ENCODE assay signal across 8 mouse cellular contexts in the genomic region with DNA sequence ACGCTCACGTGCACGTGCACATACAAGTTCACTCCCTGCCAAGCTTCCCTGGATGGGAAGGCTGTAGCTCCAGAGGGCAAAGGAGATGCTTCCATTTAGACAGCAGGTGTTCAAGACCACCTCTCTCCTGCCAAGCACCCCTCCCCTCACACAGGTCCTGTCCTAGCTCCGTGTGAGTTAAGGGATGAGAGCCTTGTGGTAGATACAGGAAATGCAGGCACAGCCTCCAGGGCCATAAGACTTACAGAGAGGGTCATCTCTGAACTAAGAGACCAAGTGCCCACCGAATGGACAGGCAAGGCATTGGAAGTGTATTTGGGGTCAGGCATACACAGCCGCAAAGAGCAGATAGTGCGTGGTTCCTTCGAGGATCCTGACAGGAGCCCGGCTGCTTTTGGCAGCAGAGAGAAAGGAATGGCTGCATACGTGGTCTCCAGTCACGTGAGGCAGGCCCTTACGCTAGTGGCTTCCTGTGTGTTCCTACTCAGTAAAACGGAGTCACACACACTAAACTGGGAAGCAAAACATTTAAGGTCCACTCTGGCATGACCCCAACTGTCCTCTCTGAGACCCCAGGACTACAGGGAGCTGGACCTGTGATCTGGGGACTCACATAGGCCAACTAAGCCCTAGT. TPM values are rescaled to one million over a fixed set of nuclear protein-coding genes. Genes with fewer than 3 reads are reported as not detected.
DNase-seq lines count a peak whose midpoint lies in the region; ATAC-seq and TF ChIP-seq lines count a peak whose summit lies in the region.

No protein-coding gene starts in this region.

- peak; percentile 8; the same call in 1 of the 2 replicates for TF ChIP-seq CTCF in lung, embryonic 14.5 days (IDR thresholded peaks at IDR 0.05; ENCODE audit: low read depth)
- no peak for TF ChIP-seq CTCF in small intestine, adult 2 months (IDR thresholded peaks at IDR 0.05; ENCODE audit: extremely low read depth, insufficient read length, insufficient replicate concordance, low read depth, low read length)

- H3K4me2 ChIP-seq in lung, embryonic 14.5 days = peak overlapping the region; percentile 62
- H3K4me2 ChIP-seq in embryonic facial prominence, embryonic 15.5 days (replicated peaks) = peak overlapping the region; percentile 58
- peak overlapping the region; percentile 41 for H3K4me2 ChIP-seq in limb, embryonic 11.5 days (ENCODE audit: low read depth, severe bottlenecking)

- TF ChIP-seq POLR2A in small intestine, adult 2 months (IDR thresholded peaks at IDR 0.05; ENCODE audit: low read depth, low read length) = no peak

- no peaks in the 10 kb centered on the region for H3K27me3 ChIP-seq in lung, embryonic 14.5 days (ENCODE audit: insufficient read depth, low read length)
- H3K27me3 ChIP-seq in embryonic facial prominence, embryonic 15.5 days = no peaks in the 10 kb centered on the region
- no peaks in the 10 kb centered on the region for H3K27me3 ChIP-seq in limb, embryonic 11.5 days (ENCODE audit: control insufficient read depth, insufficient read depth, low read length)
- no peaks in the 10 kb centered on the region for H3K27me3 ChIP-seq in small intestine, adult 2 months (ENCODE audit: control insufficient read depth, insufficient read depth, low read length)

- no peak overlapping the region; the same call in 1 of the 2 replicates for H3K27ac ChIP-seq in lung, embryonic 14.5 days (ENCODE audit: low read depth)
- H3K27ac ChIP-seq in embryonic facial prominence, embryonic 15.5 days (replicated peaks) = peak overlapping the region; percentile 87
- no peak overlapping the region; the same call in 1 of the 2 replicates for H3K27ac ChIP-seq in limb, embryonic 11.5 days (replicated peaks; ENCODE audit: low read depth, low read length)
- H3K27ac ChIP-seq in small intestine, adult 2 months (ENCODE audit: insufficient read depth, low read depth, low read length) = peak overlapping the region; percentile 77; the same call in 1 of the 2 replicates

- no peaks in the 10 kb centered on the region for H3K36me3 ChIP-seq in lung, embryonic 14.5 days (ENCODE audit: insufficient read depth)
- no peaks in the 10 kb centered on the region for H3K36me3 ChIP-seq in embryonic facial prominence, embryonic 15.5 days
- no peaks in the 10 kb centered on the region for H3K36me3 ChIP-seq in limb, embryonic 11.5 days (ENCODE audit: control insufficient read depth, insufficient read depth, low read length)
- no peaks in the 10 kb centered on the region for H3K36me3 ChIP-seq in small intestine, adult 2 months (ENCODE audit: control insufficient read depth, insufficient read depth, low read length)

- no peak for ATAC-seq in lung, embryonic 14.5 days (ENCODE audit: insufficient read depth)
- 0 out of 2 replicates have a peak, but pooled peaks have one; percentile 5 for ATAC-seq in embryonic facial prominence, embryonic 15.5 days (ENCODE audit: insufficient number of reproducible peaks, low FRiP score, low TSS enrichment, low read depth)
- ATAC-seq in limb, embryonic 11.5 days (ENCODE audit: insufficient number of reproducible peaks, low FRiP score, low TSS enrichment, low read depth) = no peak

- H3K4me1 ChIP-seq in lung, embryonic 14.5 days (ENCODE audit: insufficient read depth) = no peaks in the 10 kb centered on the region
- peaks cover 26% of the 10 kb centered on the region for H3K4me1 ChIP-seq in embryonic facial prominence, embryonic 15.5 days
- no peaks in the 10 kb centered on the region for H3K4me1 ChIP-seq in limb, embryonic 11.5 days (ENCODE audit: control insufficient read depth, insufficient read depth, low read length)
- peaks cover 27% of the 10 kb centered on the region for H3K4me1 ChIP-seq in small intestine, adult 2 months (ENCODE audit: control insufficient read depth, insufficient read depth, insufficient read length, low read length)

- 0 out of 2 replicates have a peak overlapping the region, but pooled peaks have one; percentile 43 for H3K9ac ChIP-seq in lung, embryonic 14.5 days
- H3K9ac ChIP-seq in embryonic facial prominence, embryonic 15.5 days = 0 out of 2 replicates have a peak overlapping the region, but pooled peaks have one; percentile 1
- H3K9ac ChIP-seq in limb, embryonic 11.5 days (ENCODE audit: low read length) = peak overlapping the region; percentile 37; the same call in 1 of the 2 replicates

- no peak for DNase-seq in lung, embryonic 14.5 days
- no peak for DNase-seq in lung, postnatal 4 days
- DNase-seq in limb, embryonic 11.5 days (ENCODE audit: low spot score) = no peak
- no peak for DNase-seq in urinary bladder, postnatal 4 days (ENCODE audit: low spot score in 2 of 2)
- DNase-seq in left cerebral cortex, adult 9 months (ENCODE audit: low spot score in 2 of 2) = no peak
- DNase-seq in cerebellum, postnatal 4 days (ENCODE audit: low spot score in 2 of 2) = no peak

- H3K9me3 ChIP-seq in lung, embryonic 14.5 days (ENCODE audit: low read depth, low read length) = no peaks in the 10 kb centered on the region
- H3K9me3 ChIP-seq in embryonic facial prominence, embryonic 15.5 days (replicated peaks) = no peaks in the 10 kb centered on the region
- H3K9me3 ChIP-seq in limb, embryonic 11.5 days (ENCODE audit: control insufficient read depth, low read length) = no peaks in the 10 kb centered on the region

- peak overlapping the region; percentile 26; the same call in 1 of the 2 replicates for H3K4me3 ChIP-seq in lung, embryonic 14.5 days (ENCODE audit: low read depth, low read length)
- peak overlapping the region; percentile 32 for H3K4me3 ChIP-seq in embryonic facial prominence, embryonic 15.5 days (replicated peaks)
- no peak overlapping the region for H3K4me3 ChIP-seq in limb, embryonic 11.5 days (ENCODE audit: low read depth, low read length)
- no peak overlapping the region for H3K4me3 ChIP-seq in small intestine, adult 2 months (ENCODE audit: low read depth, low read length)

- WGBS in lung, embryonic 14.5 days = 71% methylated on average over 13 of the region's 13 CpGs
- 75% methylated on average over 13 of the region's 13 CpGs for WGBS in embryonic facial prominence, embryonic 15.5 days
- WGBS in limb, embryonic 11.5 days = 83% methylated on average over 13 of the region's 13 CpGs
- 78% methylated on average over 13 of the region's 13 CpGs for WGBS in small intestine, adult 2 months

RNA-seq across cellular contexts. Expression of a gene that starts 20.9 kb away (rescaled TPM):
- polyA plus RNA-seq in lung, embryonic 14.5 days (2014; fragmentation: Nextera tagmentation; extraction: Ambion mirVana) = 183 and 192 TPM in 2 replicates
- 131 and 181 TPM in 2 replicates for polyA plus RNA-seq in embryonic facial prominence, embryonic 15.5 days (2015; fragmentation: Nextera tagmentation; extraction: Ambion mirVana)
- 21.3 and 22.7 TPM in 2 replicates for polyA plus RNA-seq in limb, embryonic 11.5 days (2014; fragmentation: Nextera tagmentation; extraction: Ambion mirVana)
- polyA plus RNA-seq in small intestine, adult 2 months (2012; rRNA removed) = 1,332 and 3,924 TPM in 2 replicates

RNA-seq across cellular contexts. Expression of a gene that starts 29.3 kb away (rescaled TPM):
- 0.05 TPM in 2 replicates for polyA plus RNA-seq in lung, embryonic 14.5 days (2014; fragmentation: Nextera tagmentation; extraction: Ambion mirVana)
- polyA plus RNA-seq in embryonic facial prominence, embryonic 15.5 days (2015; fragmentation: Nextera tagmentation; extraction: Ambion mirVana) = 11.5 and 14.1 TPM in 2 replicates
- not detected in 2 replicates for polyA plus RNA-seq in limb, embryonic 11.5 days (2014; fragmentation: Nextera tagmentation; extraction: Ambion mirVana)
- polyA plus RNA-seq in small intestine, adult 2 months (2012; rRNA removed) = 0.18 and 0.23 TPM in 2 replicates

RNA-seq across cellular contexts. Expression of a gene that starts 43.3 kb away (rescaled TPM):
- 0.20 and 0.22 TPM in 2 replicates for polyA plus RNA-seq in lung, embryonic 14.5 days (2014; fragmentation: Nextera tagmentation; extraction: Ambion mirVana)
- 67.2 and 70.6 TPM in 2 replicates for polyA plus RNA-seq in embryonic facial prominence, embryonic 15.5 days (2015; fragmentation: Nextera tagmentation; extraction: Ambion mirVana)
- not detected in 2 replicates for polyA plus RNA-seq in limb, embryonic 11.5 days (2014; fragmentation: Nextera tagmentation; extraction: Ambion mirVana)
- polyA plus RNA-seq in small intestine, adult 2 months (2012; rRNA removed) = 0.22 and 0.76 TPM in 2 replicates

RNA-seq across cellular contexts. Expression of a gene that starts 44.5 kb away (rescaled TPM):
- polyA plus RNA-seq in lung, embryonic 14.5 days (2014; fragmentation: Nextera tagmentation; extraction: Ambion mirVana) = 148 TPM in 2 replicates
- 87.8 and 119 TPM in 2 replicates for polyA plus RNA-seq in embryonic facial prominence, embryonic 15.5 days (2015; fragmentation: Nextera tagmentation; extraction: Ambion mirVana)
- polyA plus RNA-seq in limb, embryonic 11.5 days (2014; fragmentation: Nextera tagmentation; extraction: Ambion mirVana) = 26.8 and 30.1 TPM in 2 replicates
- polyA plus RNA-seq in small intestine, adult 2 months (2012; rRNA removed) = 141 and 200 TPM in 2 replicates

RNA-seq across cellular contexts. Expression of a gene that starts 58.9 kb away (rescaled TPM):
- 0.97 and 1.3 TPM in 2 replicates for polyA plus RNA-seq in lung, embryonic 14.5 days (2014; fragmentation: Nextera tagmentation; extraction: Ambion mirVana)
- polyA plus RNA-seq in embryonic facial prominence, embryonic 15.5 days (2015; fragmentation: Nextera tagmentation; extraction: Ambion mirVana) = 212 and 217 TPM in 2 replicates
- not detected in 2 replicates for polyA plus RNA-seq in limb, embryonic 11.5 days (2014; fragmentation: Nextera tagmentation; extraction: Ambion mirVana)
- 0.09 and 0.10 TPM in 2 replicates for polyA plus RNA-seq in small intestine, adult 2 months (2012; rRNA removed)

Comparison
In these comparisons a context has a peak if more than half of its experiments do, and no peak if none do; other contexts are left out.
1. H3K27ac ChIP-seq: peak in embryonic facial prominence, embryonic 15.5 days (single experiment) and small intestine, adult 2 months (single experiment); none in lung, embryonic 14.5 days (single experiment) and limb, embryonic 11.5 days (single experiment).
2. H3K4me3 ChIP-seq: peak in lung, embryonic 14.5 days (single experiment) and embryonic facial prominence, embryonic 15.5 days (single experiment); none in limb, embryonic 11.5 days (single experiment) and small intestine, adult 2 months (single experiment).
3. RNA of a gene that starts 29.3 kb away (polyA plus RNA-seq): 11.5 to 14.1 TPM in embryonic facial prominence, embryonic 15.5 days; 0.18 to 0.23 TPM in small intestine, adult 2 months, 0.05 TPM in lung, embryonic 14.5 days and not detected in limb, embryonic 11.5 days; every median in the first group is over 10 times any median in the second.
4. RNA of a gene that starts 43.3 kb away (polyA plus RNA-seq): 67.2 to 70.6 TPM in embryonic facial prominence, embryonic 15.5 days; 0.20 to 0.22 TPM in lung, embryonic 14.5 days, 0.22 to 0.76 TPM in small intestine, adult 2 months and not detected in limb, embryonic 11.5 days; every median in the first group is over 10 times any median in the second.
5. Peak in every context shown above with its lines, with median percentiles within 50 percentile points of each other: H3K4me2 ChIP-seq and H3K9ac ChIP-seq.